Mouse (Mus musculus): ENCODE results near the gene Ap1m1. TPM values are rescaled to one million over a fixed set of nuclear protein-coding genes. Genes with fewer than 3 reads are reported as not detected.

The Ap1m1 gene
- polyA plus RNA-seq, 1 experiment = 72.6 TPM

DNA sequence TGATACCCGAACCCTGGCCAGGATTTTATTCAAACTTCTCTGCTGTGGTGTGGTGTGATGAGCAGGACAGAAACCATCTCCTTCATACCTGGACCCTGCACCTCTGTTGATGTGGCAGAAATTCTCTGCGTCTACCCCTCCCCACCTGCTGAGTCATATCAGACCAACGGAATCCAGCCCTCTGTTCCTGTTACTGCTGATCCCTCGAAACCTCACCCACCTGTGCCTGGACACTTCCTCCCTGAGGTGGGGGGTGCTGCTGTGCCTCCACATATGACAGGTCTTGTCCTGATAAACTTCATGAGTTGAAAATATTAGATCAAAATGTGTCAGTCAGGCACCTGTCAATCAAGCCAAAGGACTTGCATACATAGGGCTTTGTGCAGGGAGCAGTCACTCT, 45.5 kb downstream of the Ap1m1 start:
- 73% methylated on average over 4 of the region's 4 CpGs for WGBS
- H3K4me1 ChIP-seq (ENCODE audit: control insufficient read depth, insufficient read depth, low read length) = no peaks in the 10 kb centered on the region
- no peak for TF ChIP-seq CTCF (conservative IDR thresholded peaks at IDR 0.05; ENCODE audit: insufficient read depth, insufficient read length, low read depth, low read length)
- no peak for TF ChIP-seq POLR2A (IDR thresholded peaks at IDR 0.05; ENCODE audit: low read depth, low read length)

DNA sequence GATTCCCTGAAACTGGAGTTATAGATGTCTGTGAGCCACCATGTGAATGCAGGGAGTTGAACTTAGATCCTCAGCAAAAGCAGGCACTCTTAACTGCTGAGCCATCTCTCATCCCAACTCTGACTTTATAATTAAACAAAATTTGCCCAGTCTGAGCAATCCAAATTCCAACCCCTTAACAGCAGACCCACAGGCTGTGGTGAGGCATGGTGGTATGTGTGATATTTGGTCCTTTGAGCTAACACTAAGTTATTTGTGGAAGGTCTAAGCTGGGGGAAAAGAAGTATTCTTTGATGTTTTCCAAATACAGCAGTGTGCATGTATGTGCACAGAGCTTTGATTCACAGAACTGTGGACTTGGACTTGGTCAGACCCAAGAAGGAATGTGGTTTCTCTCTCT, 49.2 kb downstream of the Ap1m1 start:
- Histone ChIP-seq H3K27me3 (replicated peaks; ENCODE audit: control insufficient read depth, insufficient read depth, low read length) (no peaks in the 10 kb centered on the region), H3K4me3 (ENCODE audit: insufficient read depth, low read depth, low read length) (no peak overlapping the region), H3K4me1 (ENCODE audit: control insufficient read depth, insufficient read depth, low read length) (no peaks in the 10 kb centered on the region), H3K27ac (ENCODE audit: insufficient read depth, low read depth, low read length) (no peak overlapping the region), H3K36me3 (ENCODE audit: control insufficient read depth, insufficient read depth, low read length) (no peaks in the 10 kb centered on the region)
- DNase-seq = no peak
- TF ChIP-seq CTCF (conservative IDR thresholded peaks at IDR 0.05; ENCODE audit: insufficient read depth, insufficient read length, low read depth, low read length) (no peak), POLR2A (IDR thresholded peaks at IDR 0.05; ENCODE audit: low read depth, low read length) (no peak)

More for the DNA sequence above, 45.5 kb downstream of the Ap1m1 start:
- Histone ChIP-seq H3K27me3 (replicated peaks; ENCODE audit: control insufficient read depth, insufficient read depth, low read length) (no peaks in the 10 kb centered on the region), H3K4me3 (ENCODE audit: insufficient read depth, low read depth, low read length) (no peak overlapping the region), H3K27ac (ENCODE audit: insufficient read depth, low read depth, low read length) (no peak overlapping the region), H3K36me3 (ENCODE audit: control insufficient read depth, insufficient read depth, low read length) (no peaks in the 10 kb centered on the region)
- DNase-seq = no peak

DNA sequence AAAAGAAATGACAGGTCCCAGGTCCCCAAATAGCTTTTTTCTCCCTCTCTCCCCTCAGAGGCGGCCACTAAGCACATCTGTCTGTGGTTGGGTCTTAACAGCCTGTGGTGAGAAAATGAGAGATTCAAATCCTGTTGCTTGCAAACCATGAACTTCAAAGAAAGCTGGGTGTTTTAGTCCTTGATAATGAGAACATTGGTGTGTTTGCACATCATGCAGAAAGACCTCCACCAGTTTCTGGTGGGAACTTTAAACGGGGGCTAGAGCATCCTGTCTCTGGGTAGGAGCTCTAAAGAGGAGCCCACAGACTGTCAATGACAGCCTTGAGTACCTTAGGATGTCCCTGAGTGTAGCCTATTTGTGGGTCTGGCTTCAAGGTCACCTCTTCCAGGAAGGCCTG, 51.3 kb downstream of the Ap1m1 start:
- 88% methylated on average over 2 of the region's 2 CpGs for WGBS

DNA sequence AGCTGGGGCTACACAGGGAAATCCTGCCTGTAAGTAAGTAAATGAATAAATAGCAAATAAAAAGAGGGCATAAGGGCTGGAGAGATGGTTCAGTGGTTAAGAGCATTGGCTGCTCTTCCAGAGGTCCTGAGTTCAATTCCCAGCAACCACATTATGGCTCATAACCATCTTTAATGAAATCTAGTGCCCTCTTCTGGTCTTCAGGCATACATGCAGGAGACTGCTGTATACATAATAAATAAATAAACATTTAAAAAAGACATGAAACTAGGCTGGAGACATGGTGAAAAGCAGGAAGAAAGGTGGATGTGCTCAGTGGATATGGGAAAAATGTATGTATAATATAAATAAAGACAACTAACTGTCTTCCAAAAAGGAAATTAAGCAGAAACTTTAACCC, 53.5 kb downstream of the Ap1m1 start:
- TF ChIP-seq CTCF (conservative IDR thresholded peaks at IDR 0.05; ENCODE audit: insufficient read depth, insufficient read length, low read depth, low read length) = no peak
- no peak for TF ChIP-seq POLR2A (IDR thresholded peaks at IDR 0.05; ENCODE audit: low read depth, low read length)
- H3K27ac ChIP-seq (ENCODE audit: insufficient read depth, low read depth, low read length) = no peak overlapping the region
- no peak for DNase-seq
- no peaks in the 10 kb centered on the region for H3K27me3 ChIP-seq (replicated peaks; ENCODE audit: control insufficient read depth, insufficient read depth, low read length)
- H3K36me3 ChIP-seq (ENCODE audit: control insufficient read depth, insufficient read depth, low read length) = no peaks in the 10 kb centered on the region
- no peak overlapping the region for H3K4me3 ChIP-seq (ENCODE audit: insufficient read depth, low read depth, low read length)
- H3K4me1 ChIP-seq (ENCODE audit: control insufficient read depth, insufficient read depth, low read length) = no peaks in the 10 kb centered on the region

More for the DNA sequence above, 51.3 kb downstream of the Ap1m1 start:
- Histone ChIP-seq H3K27me3 (replicated peaks; ENCODE audit: control insufficient read depth, insufficient read depth, low read length) (no peaks in the 10 kb centered on the region), H3K4me3 (ENCODE audit: insufficient read depth, low read depth, low read length) (no peak overlapping the region), H3K36me3 (ENCODE audit: control insufficient read depth, insufficient read depth, low read length) (no peaks in the 10 kb centered on the region), H3K4me1 (ENCODE audit: control insufficient read depth, insufficient read depth, low read length) (no peaks in the 10 kb centered on the region), H3K27ac (ENCODE audit: insufficient read depth, low read depth, low read length) (no peak overlapping the region)
- TF ChIP-seq CTCF (conservative IDR thresholded peaks at IDR 0.05; ENCODE audit: insufficient read depth, insufficient read length, low read depth, low read length) (no peak), POLR2A (IDR thresholded peaks at IDR 0.05; ENCODE audit: low read depth, low read length) (no peak)
- no peak for DNase-seq

DNA sequence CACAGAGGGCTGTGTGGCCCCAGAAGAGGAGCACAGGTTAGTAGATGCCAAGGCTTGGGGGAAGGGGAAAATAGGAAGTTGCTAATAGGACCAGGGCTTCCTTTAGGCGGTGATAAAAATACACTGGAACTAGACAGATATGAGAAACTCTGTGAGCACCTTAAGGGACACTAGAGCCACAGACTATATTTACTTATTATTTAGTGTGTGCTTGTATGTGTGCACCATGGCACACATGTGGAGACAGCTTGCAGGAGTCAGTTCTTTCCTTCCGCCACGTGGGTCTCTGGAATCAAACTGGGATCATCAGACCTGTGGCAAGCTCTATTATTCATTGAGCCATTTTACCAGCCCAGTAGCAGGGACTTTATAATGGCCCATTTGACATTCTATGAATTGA, 55.3 kb downstream of the Ap1m1 start:
- TF ChIP-seq CTCF (conservative IDR thresholded peaks at IDR 0.05; ENCODE audit: insufficient read depth, insufficient read length, low read depth, low read length) (no peak), POLR2A (IDR thresholded peaks at IDR 0.05; ENCODE audit: low read depth, low read length) (no peak)
- WGBS = 67% methylated on average over 3 of the region's 3 CpGs
- Histone ChIP-seq H3K36me3 (ENCODE audit: control insufficient read depth, insufficient read depth, low read length) (no peaks in the 10 kb centered on the region), H3K4me1 (ENCODE audit: control insufficient read depth, insufficient read depth, low read length) (no peaks in the 10 kb centered on the region), H3K27me3 (replicated peaks; ENCODE audit: control insufficient read depth, insufficient read depth, low read length) (no peaks in the 10 kb centered on the region), H3K4me3 (ENCODE audit: insufficient read depth, low read depth, low read length) (no peak overlapping the region), H3K27ac (ENCODE audit: insufficient read depth, low read depth, low read length) (peak overlapping the region; percentile 86)
- DNase-seq = peak; percentile 35

DNA sequence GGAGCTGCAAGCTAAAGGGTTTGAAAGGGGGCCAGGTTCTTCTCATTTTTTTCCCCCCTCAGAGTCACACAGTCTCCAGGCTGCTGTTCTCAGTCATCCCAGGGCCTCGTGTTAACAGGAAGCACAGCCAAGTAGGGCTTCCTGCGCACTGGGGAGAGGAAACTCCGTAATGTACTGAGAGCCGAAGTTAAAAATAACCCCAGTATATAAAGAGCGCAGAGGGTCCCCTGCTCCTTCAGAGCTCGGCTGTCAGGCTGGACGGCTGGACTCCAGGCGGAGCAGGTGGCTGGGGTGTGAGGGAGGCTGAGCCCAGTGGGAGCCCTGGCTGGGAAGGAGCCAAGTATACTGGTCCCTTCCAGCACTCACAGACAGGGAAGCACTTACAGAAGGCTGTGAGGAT, 55.9 kb downstream of the Ap1m1 start:
- H3K36me3 ChIP-seq (ENCODE audit: control insufficient read depth, insufficient read depth, low read length) = no peaks in the 10 kb centered on the region
- no peak overlapping the region for H3K4me3 ChIP-seq (ENCODE audit: insufficient read depth, low read depth, low read length)
- TF ChIP-seq CTCF (conservative IDR thresholded peaks at IDR 0.05; ENCODE audit: insufficient read depth, insufficient read length, low read depth, low read length) (no peak), POLR2A (IDR thresholded peaks at IDR 0.05; ENCODE audit: low read depth, low read length) (peak; percentile 96)
- H3K27ac ChIP-seq (ENCODE audit: insufficient read depth, low read depth, low read length) = peak overlapping the region; percentile 86
- peak; percentile 93 for DNase-seq
- no peaks in the 10 kb centered on the region for H3K4me1 ChIP-seq (ENCODE audit: control insufficient read depth, insufficient read depth, low read length)
- 43% methylated on average over 8 of the region's 8 CpGs for WGBS
- H3K27me3 ChIP-seq (replicated peaks; ENCODE audit: control insufficient read depth, insufficient read depth, low read length) = no peaks in the 10 kb centered on the region

DNA sequence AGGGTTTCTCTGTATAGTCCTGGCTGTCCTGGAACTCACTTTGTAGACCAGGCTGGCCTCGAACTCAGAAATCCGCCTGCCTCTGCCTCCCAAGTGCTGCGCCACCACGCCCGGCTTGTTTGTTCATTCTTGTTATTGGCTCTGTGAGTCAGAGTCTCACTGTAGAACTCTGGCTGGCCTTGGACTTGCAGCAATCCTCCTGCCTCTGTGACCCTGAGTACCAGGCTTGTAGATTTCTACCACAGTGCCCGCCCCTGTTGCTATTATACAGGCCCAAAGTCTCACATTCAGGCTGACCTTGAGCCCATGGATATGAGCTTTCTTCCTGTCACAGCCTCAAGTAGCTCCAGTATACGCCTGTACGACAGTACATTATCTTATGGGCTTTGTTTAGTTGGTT, 56.7 kb downstream of the Ap1m1 start:
- H3K27me3 ChIP-seq (replicated peaks; ENCODE audit: control insufficient read depth, insufficient read depth, low read length) = no peaks in the 10 kb centered on the region
- TF ChIP-seq CTCF (conservative IDR thresholded peaks at IDR 0.05; ENCODE audit: insufficient read depth, insufficient read length, low read depth, low read length) (no peak), POLR2A (IDR thresholded peaks at IDR 0.05; ENCODE audit: low read depth, low read length) (no peak)
- 97% methylated on average over 8 of the region's 8 CpGs for WGBS
- H3K4me1 ChIP-seq (ENCODE audit: control insufficient read depth, insufficient read depth, low read length) = no peaks in the 10 kb centered on the region
- H3K4me3 ChIP-seq (ENCODE audit: insufficient read depth, low read depth, low read length) = no peak overlapping the region
- H3K36me3 ChIP-seq (ENCODE audit: control insufficient read depth, insufficient read depth, low read length) = no peaks in the 10 kb centered on the region
- DNase-seq = no peak
- H3K27ac ChIP-seq (ENCODE audit: insufficient read depth, low read depth, low read length) = peak overlapping the region; percentile 26; the same call in 1 of the 2 replicates

DNA sequence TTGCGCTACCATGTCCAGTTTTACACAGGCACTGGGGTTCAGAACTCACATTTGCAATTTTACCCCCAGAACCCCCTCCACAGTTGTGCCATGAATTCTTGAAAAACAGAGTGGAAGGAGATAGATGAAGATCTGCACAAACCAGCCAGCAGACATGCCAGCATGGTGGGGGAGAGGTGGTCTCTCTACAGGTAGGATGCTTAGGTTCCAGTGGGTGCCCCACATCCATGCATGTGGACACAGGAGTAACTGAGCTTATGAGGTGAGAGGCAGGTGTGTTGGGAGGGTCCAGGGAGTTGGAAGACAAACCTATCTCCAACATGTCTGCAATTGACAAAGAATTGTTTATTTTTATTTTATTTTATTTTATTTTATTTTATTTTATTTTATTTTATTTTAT, 59.1 kb downstream of the Ap1m1 start:
- H3K4me3 ChIP-seq (ENCODE audit: insufficient read depth, low read depth, low read length) = no peak overlapping the region
- WGBS = 100% methylated on average over 1 of the region's 1 CpGs

More for the DNA sequence above, 59.1 kb downstream of the Ap1m1 start:
- Histone ChIP-seq H3K4me1 (ENCODE audit: control insufficient read depth, insufficient read depth, low read length) (0 out of 2 replicates have a peak, but pooled peaks cover 4% of the 10 kb centered on the region), H3K27ac (ENCODE audit: insufficient read depth, low read depth, low read length) (no peak overlapping the region), H3K27me3 (replicated peaks; ENCODE audit: control insufficient read depth, insufficient read depth, low read length) (no peaks in the 10 kb centered on the region), H3K36me3 (ENCODE audit: control insufficient read depth, insufficient read depth, low read length) (no peaks in the 10 kb centered on the region)
- DNase-seq = no peak
- no peak for TF ChIP-seq CTCF (conservative IDR thresholded peaks at IDR 0.05; ENCODE audit: insufficient read depth, insufficient read length, low read depth, low read length)
- TF ChIP-seq POLR2A (IDR thresholded peaks at IDR 0.05; ENCODE audit: low read depth, low read length) = no peak

Measured in kidney, adult 2 months (tissue).